Mouse (Mus musculus) cerebellum, adult 9-10 months (tissue): ENCODE measurements at regions not wholly inside any gene's neighbourhood (a gene's known extent, or its start where the extent isn't known, plus 50 kb on each side); places are given as distances from the start of the nearest gene placed in this dataset.

Source experiments
- DNase-seq: peaks from one replicate; pipeline ENCODE4 v3.0.0; 2022

- no peak for DNase-seq
Observed at GRCm38 (mm10) chr8:107717856-107718255, 129.6 kb upstream of the Psmd7 start.

DNA sequence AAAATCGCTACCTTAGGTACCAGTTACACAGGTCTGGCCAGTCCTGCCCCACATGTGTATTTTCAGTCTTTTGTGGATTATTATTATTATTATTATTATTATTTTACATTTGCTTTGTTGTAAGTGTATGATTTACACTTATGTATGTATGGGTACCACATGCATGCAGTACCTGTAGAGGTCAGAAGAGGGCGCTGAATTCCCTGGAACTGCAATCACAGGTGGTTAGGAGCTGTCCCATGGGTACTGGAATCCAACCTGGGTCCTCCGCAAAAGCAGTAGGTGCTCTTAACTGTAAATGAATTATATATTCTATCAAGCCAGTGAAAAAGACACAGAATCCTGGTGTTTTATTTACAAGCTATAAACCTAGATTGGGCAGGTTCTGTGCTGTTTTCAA is 131.4 kb upstream of the Psmd7 start:
- DNase-seq = no peak

DNA sequence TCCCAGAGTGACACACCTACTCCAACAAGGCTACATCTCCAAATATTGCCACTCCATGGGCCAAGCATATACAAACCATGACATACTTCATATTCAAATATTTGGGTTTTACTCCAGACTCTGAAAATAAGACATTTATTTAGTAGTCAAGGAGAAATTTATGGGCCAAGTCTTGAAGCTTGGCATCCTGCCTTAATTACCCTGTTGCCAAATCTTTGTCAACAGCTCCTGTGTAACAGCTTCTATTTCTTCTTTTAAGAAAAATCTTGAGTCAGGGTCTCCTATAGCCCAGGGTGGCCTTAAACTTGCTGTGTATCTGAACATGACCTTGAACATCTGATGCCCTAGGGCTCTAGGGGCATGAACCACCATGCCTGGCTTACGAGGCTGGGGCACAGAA is 138.5 kb upstream of the Psmd7 start:
- DNase-seq = no peak

- no peak for DNase-seq
Observed at GRCm38 (mm10) chr8:107727276-107727675, 139.0 kb upstream of the Psmd7 start.

DNA sequence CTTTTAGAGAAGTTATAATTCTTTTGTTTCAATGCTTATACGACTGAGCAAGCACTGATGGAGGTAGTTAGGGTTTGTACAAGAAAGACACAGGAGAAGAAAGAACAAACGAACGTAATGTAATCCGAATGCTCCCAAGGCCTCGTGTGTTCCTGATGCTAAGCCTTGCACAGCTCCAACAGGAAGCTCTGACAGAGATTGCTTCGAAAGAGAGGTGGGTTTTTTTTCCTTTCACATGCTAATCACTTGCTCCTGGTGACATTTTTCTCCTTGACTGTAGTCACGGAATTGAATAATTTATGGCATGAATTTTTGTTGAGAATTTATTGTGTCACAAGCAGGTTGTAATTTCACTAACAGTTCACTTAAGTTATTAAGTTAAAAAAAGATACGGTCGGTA is 150.8 kb upstream of the Psmd7 start:
- no peak for DNase-seq

DNA sequence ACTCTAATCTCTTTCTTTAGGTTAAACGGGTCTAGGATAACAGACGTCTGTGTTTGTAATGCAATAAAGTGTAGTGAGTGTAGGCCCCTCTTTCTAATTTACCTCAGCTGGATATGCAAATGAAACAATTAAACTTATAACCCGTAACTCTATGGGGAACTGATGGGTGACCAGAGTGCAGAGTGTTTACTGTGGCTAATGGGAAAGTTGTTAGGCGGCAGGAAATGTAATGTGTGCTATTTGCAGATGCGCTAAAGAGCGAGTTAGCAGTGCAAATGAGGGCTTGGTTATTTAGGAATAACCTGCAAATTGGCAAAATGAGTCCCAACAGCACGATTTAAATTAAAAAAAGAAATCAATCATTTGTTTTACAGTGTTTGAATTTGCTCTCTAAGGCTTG is 168.8 kb upstream of the Psmd7 start:
- no peak for DNase-seq

DNA sequence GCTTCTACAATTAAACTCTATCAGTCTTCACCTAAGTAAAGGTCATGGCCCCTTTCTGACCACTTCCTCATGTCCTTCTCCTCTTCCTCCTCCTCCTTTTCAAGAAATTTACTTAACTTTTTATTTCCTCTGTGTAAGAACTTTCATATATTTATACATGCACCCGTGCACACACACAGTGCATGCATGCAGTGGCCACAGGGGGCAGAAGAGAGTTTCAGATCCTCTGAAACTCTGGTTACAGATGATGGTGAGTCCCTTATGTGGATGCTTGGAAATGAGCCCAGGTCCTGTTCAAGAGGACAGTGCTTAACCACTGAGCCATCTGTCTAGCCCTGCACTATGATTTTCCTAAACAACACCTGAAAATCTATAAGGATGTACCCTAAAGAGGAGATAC is 170.4 kb upstream of the Psmd7 start:
- DNase-seq = no peak

GRCm38 (mm10) chr8:107776906-107777305 is 165.5 kb upstream of the Zfhx3 start:
- DNase-seq = no peak

DNA sequence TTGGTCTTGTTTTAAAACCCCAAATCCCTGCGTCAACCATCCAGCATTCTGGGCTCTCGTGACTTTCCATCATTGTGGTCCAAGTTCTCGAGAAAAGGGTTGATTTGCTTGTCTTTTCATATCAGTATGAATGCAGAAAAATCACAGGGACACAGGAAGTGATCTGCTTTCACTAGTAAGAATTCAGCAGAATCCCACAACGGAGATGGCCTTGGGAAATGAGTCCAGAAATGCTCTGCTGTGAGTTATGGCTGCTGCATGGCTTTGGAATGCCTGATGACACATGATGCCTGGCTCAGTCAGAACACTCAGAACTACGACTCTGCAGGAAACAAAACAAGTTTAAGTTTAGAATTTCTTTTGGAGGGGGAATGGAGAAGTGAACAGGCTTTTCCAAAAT is 156.7 kb upstream of the Zfhx3 start:
- DNase-seq = no peak

DNA sequence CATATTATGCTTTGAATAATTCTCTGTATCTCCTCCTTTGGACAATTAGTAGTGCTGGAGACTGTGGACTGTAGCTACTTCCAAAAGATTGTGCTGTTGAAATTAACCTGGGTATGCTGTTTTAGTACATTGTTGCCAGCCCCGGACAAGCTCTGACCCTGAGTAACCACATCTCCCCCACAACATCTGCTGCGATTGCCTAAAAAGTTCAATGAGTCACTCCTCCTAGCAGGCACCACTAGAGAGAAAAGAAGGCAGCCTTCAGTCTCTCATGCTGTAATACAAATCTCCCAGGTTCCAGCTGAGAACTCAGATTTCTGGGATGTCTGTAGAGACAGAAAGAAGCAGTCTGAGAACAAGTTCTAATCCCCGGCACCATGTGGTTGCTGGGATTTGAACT is 150.2 kb upstream of the Zfhx3 start:
- no peak for DNase-seq

GRCm38 (mm10) chr8:107814931-107815330 is 127.5 kb upstream of the Zfhx3 start:
- DNase-seq = no peak

DNA sequence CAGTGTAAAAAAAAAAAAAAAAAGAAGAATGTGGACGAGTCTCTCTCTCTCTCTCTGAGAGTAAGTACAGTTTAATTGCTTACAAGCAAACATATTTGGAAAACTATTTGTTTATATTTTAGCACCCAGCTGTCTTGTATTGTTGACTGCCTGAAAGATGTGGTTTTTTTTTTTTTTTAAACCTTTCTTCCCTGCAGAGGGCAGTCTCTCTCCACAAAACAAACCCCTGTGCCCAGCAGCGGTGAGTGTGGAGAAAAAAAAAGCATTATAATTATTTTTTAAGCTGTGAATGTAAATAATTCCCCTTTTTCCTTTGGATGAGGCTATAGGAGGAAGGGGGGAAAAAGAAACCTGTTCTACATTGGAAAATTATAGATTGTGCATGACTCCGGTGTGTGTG is 126.7 kb upstream of the Zfhx3 start:
- DNase-seq = no peak

DNA sequence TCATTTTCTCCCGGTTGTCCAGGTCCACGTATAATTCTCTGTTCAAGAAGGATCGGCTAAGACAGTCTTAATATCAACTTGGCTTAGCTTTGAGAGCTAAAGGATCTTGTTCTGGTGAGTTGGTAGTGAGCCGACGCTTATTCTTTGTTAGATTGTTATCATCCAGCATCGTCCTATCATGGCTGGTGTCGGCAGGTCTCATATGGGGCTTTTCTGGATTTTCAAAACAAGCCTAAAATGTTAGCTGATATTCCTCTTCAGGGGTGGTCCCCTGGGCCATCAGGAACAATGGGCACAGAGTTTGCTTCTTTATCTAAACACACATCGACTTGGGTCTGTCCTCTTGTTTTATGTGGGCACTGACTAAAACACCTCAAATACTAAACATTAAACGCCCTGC is 124.6 kb upstream of the Zfhx3 start:
- DNase-seq = no peak

DNA sequence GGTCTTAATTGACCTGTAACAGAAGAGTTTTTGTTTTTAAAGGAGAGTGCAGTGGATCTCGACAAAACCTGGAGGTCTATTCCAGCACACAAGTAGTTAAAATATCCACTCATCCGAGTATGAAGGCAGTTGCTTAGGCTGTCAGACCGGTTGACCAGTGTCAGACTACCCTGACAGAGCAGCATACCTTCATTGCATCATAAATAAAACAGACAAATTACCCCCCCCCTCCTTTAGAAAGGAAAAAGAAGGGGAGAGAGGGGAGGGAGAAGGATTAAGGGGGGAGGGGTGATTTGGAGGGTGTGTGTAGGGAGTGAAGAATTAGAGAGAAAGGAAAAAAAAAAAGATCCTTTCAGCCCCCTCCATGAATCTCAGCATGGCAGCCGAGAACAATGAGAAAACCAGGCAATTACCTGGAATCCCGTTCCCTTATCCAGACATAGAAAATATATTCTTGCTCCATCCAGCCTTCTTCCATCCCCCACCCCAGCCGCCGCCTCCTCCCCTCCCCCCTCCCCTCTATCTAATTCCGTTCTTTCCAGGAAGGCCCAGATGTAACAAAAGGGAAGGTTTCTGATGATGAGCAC is 122.2 kb upstream of the Zfhx3 start:
- DNase-seq = no peak

DNA sequence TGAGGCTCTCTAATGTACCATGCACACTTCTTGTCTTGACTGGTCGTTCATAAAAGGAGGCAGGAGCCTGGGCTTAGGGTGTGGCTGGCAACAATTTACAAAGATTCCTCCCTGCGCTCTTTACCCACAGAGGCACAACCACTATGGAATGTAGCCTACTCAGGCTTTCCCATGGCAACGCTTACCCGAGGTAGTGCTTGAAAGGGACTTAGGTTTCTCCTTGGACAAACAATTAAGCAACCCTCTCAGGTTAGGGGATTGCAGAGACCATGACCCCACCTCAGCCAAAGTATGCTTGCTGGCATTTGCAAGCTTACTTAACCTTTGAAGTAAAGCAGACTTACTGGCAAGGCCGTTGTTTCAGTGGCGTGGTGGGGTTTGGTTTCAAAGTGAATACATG is 120.9 kb upstream of the Zfhx3 start:
- no peak for DNase-seq

- DNase-seq = no peak
Observed at GRCm38 (mm10) chr8:107824096-107824495, 118.3 kb upstream of the Zfhx3 start.

DNA sequence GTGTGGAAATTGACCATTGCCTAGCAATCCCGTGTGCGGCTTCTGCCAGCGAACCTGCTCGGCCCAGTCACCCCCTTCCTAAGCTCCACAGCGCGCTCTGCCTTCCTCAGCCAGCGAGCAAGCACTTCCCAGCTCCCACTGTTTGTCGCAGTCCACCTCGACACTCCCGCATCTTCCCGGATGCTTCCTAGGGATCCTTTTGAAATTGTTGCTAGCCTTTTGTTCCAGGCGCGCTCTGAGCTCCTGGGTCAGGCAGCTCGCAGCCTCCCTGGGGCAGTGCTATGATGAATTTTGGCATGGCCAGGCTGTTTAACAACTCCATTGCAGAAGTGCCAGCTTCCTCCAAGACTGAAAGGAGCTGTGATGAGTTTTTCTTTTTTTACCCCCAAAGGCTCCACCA is 117.8 kb upstream of the Zfhx3 start:
- no peak for DNase-seq

DNA sequence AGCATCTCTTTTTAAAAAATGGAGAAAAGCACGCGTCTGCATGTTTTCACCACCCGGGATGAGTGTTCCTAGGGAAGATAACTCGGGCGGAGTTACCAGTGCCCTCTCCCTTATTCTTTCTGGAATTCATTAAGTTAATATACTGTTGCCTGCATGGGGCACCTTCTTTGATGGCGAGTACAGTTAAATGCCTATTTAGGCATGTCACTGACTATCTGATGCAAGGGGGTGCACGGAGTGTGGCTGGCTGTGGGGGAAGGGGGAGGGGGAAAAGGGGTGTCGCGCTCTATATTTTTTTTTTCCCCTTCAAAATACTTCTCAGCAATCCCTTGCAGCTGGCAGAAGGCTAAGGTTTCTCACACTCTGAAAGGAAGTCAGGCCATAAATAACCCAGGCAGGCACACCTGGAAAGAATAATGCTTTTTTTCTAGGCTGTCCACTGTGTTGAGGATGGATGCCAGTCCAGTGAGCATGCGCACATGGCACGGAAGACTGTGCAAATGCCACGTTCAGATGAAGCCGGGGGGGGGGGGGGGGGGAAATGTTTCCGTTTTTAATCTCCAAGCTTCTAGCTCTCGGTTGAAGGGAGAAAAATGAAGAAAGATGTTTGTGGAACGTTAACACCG is 114.8 kb upstream of the Zfhx3 start:
- DNase-seq = no peak

DNA sequence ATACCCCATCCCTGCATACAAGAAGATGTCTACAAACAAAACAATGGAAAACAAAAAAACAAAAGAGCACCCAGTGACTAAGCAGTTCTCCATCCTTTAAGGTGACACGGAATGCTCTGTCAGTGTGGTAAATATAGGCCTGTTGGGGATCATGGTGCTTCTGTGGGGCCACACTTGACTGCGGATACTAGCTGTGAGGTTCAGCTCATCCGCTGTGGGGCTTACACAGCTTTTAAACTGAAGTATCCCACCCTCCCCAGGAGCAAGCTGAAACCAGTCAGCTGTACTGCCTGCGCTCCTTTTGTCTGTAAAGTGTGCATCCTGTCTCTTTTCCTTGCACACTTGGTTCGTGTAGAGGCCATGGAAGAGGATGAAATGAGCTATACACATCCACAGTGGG is 113.9 kb upstream of the Zfhx3 start:
- no peak for DNase-seq

DNA sequence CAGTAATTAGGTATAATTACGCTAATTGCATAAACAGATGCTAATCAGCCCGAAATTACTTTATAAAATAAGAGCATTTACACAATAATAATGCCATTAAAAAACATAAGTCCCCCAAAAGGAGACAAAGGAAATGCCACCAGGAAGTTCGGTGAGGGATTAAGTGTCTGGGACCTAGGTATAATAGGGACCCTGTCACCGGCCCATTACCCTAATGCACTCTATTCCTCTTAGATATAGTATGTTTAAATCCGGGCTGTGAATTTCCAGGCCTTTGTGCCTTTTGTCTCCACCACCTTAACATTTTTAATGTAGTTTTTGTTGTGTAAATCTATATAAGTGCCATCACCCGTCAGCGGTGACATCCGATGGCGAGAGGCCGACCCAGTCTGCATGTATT is 109.0 kb upstream of the Zfhx3 start:
- DNase-seq = no peak

DNA sequence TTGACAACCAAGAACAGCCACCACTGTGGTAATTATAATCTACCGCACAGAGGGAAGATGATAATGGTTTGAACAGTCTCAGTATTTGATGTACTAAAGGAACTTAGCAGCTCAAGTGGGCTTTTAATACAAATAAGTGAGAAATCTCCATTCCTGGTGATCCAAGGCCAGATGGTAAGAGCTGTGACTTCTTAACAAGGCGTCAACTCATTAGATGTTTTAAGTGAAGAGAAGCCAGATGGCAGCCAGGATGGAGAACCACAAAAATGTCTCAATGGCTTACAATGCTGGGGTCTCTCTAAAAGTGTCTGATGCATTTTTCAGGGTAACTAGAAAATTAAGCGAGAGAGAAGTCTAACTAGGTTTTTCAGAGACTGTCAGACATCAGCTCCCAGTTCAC is 96.3 kb upstream of the Zfhx3 start:
- no peak for DNase-seq

GRCm38 (mm10) chr8:107851236-107852043 is 91.0 kb upstream of the Zfhx3 start:
- DNase-seq = no peak

DNA sequence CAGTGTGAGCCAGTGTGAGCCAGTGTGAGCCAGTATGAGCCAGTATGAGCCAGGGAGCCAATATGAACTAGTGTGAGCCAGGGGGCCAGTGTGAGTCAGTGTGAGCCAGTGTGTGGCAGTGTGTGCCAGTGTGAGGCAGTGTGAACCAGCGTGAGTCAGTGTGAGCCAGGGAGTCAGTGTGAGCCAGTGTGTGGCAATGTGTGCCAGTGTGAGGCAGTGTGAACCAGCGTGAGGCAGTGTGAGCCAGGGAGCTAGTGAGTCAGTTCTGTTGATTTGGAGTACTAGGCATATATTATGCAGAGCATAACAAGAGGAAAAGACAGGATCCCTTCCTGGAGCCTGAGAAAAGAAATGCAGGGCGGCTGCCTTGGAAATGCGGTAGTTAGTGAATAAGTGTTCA is 82.7 kb upstream of the Zfhx3 start:
- no peak for DNase-seq

GRCm38 (mm10) chr8:107860251-107860650 is 82.2 kb upstream of the Zfhx3 start:
- DNase-seq = no peak
